Mouse (Mus musculus) right cerebral cortex, postnatal 25 days (tissue): Measurements from ENCODE around the gene 2410137M14Rik.
"Not testable (repeated sequence)": the region's sequence is repeated elsewhere in the genome, so short reads cannot be mapped to it uniquely, and the experiment has no call there.

Source experiments
- DNase-seq: peaks from one replicate; pipeline ENCODE4 v3.0.0; 2022

The 2410137M14Rik gene

DNA sequence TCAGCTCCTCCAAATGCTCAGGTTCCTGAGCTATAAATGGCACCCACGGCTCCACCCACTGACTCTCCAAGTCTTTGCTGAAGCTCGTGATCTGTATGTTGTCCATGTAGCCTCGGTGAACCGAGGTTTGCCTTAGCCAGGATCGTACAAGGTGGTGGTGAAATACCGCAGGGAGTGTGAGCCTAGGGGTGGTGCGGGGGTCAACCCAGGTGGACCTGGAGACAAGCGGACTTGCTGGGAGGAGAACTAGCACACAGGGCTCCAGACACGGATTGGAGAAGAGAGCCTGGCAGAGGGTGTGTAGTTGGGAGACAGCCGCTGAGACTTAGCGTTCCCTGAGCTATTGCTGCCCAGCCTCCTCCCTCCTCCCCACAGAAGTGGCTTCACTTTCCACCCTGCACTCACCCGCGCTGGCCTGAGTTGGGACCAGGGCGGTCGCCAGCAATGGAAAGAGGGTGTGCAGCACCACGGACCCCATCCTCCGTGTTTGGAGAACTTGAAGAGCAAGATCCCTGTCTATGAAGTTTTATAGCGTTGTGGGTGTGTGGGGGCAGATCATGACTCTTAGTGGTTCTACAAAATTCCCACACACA lies at the start of gene 2410137M14Rik:
2410137M14Rik (minus strand) TSS at position 17 of the 593 bp plus-strand sequence.
- peak; percentile 44 for DNase-seq

DNA sequence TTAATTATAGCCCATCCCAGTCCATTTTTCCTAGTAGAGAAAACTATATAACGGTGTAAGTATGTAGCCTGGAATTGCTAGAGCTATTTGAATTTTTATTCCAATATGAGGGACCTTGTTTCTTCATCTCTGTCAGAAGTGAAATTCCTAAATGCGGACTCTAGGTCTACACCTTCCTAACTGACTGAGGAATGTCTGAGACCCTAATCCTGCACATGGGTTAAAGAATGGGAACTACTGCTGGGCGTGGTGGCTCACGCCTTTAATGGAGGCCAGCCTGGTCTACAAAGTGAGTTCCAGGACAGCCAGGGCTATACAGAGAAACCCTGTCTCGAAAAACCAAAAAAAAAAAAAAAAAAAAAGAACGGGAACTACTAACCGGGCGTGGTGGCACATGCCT lies 48.1 kb upstream of the 2410137M14Rik start:
- DNase-seq, result no peak

DNA sequence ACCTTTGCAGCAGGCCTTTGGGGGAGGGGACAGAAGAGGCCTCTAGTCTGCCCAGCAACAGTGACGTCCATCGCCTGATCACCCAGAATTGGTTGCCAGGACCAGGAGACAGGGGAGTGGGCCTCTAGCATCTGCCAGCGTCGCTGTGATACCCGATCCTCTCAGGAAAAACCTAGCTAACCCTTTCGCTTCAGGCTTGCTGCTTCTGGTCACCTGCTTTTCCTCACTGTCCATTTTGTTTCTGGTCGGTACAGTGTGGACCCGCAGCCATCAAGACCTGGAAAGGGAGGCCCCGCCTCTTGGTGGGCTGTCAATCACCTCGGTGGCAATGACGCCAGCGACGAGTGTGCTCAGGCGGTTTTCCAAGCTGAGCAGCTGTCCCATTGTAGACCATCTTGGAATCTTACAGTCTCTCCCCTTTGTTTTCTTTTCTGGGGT lies 47.7 kb upstream of the 2410137M14Rik start:
- peak; percentile 95 for DNase-seq

DNA sequence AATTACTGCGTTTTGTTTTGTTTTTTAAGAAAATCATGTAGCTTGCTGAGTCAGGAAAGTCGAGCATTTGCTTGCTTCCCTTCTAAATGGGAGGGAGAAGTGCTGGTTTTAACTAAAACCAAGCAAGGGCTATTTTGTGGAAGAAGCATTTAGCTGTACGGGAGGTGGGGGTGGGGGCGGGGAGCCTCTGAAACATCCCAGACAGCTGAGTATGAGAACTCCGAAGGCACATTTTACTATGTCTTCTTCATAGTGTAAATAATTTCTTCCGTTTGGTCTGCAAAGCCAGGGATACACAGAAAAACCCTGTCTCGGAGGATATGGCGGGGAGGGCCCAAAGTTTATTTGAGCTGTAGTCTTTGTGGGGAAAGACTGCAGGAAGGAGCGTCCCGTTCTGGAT lies 47.2 kb upstream of the 2410137M14Rik start:
- DNase-seq, result no peak

DNA sequence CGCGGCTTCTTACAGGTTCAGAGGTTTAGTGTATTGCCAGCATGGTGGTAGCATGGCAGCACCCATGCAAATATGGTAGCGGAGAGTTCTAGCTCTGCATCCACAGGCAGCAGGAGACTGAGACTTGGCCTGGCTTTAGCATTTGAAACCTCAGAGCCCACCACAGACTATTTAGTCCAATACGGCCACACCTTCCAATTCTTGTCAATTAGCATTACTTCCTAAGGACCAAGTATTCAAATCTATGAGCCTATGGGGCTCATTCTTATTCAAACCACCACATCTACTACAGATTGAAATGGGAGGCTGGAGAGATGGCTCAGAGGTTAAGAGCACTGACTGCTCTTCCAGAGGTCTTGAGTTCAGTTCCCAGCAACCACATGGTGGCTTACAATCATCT lies 46.4 kb upstream of the 2410137M14Rik start:
- no peak for DNase-seq

DNA sequence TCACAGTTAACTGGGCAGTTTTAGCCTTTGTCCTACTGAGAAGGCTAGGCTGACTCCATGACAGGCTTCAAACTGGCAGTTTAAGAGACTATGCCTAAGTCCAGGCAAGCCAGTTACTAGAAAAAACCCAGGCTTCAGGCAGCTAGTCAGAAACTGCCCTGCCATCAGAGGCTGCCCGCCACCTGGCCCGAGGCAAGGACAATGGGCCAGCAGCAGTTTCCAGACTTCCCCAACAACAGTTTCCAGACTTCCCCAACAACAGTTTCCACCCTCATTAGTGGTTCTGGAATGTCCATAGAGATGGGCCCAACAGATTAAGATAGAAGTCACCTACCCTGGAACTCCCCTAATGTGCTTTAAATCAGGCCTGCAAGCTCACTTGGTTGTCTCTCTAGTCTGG lies 45.4 kb upstream of the 2410137M14Rik start:
- no peak for DNase-seq

DNA sequence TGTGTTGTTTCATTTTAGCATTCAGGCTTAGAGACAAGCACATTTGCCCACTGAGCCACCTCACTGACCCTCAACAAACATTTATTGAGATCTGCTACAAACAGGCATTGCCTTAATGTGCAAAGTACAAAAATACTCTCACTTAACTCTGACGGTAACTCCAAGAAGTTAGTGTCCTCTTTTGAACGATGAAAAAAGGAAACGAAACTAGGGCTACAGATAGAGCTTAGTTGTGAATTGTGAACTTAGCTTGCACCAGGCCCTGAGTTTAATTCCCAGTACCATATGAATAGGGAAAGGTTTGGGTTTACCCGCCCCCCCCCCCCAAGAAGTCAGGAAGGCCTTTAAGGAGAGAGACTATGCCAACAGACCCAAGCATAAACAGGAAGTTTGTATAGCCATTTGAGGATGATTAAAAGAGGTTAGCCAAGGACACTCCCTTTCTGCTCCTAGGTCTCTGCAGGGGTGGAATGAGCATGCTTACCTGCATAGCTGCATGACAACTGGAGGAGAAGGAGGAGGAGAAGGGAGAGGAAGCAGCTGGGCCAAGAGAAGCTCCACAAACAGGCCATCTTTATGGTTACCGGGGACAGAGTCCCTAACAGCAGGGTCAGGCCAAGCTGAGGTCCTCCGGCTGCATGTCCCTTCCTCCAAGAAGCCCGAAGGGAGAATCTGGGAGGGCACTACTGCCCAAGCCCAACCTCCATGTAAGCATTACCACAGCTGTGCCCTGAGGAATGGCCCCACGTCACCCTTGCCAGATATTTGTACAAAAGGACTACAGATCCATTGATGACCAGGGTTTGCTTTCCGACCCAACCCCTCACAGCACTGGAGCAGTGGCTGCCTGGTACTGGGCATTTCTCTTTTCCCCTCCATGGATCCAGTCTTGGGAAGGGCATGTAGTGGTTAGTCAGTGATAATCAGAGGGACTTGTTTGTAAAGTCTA lies 41.9 kb upstream of the 2410137M14Rik start, which contains the start of gene Mog:
Mog (minus strand) TSS at position 771 of the 949 bp plus-strand sequence.
- DNase-seq, result no peak

DNA sequence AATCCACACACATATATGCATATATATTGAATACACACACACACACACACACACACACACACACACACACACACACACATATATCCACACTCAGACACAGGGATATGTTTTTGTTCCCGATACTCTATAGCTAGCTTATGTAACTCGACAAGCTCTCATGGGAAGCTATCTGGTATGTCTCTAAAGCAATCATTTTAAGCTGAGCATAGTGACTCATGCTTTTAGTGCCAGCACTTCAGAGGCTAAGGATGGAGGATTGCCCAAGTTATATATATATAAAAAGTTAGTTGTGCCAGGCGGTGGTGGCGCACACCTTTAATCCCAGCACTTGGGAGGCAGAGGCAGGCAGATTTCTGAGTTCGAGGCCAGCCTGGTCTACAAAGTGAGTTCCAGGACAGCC lies 38.2 kb upstream of the 2410137M14Rik start:
- not testable (repeated sequence) for DNase-seq

DNA sequence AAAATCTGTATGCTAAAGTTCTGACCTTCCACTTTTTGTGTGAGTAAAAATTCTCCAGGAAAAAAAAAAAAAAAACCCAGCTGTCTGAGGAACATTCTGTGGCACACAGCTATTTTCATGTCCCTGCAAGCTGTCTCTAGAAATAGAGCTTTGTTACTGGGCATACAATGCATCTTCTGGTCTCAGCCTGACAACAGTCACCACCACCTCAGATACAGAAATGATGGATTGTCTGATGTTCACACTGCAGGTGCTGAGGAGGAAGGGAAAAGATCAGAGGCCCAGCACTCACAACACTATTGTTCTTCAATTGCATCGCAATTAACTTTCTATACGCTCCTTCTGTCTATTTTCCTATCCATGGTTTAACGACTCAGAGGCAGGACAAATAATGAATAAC lies 37.3 kb upstream of the 2410137M14Rik start:
- DNase-seq, result peak; percentile 12

DNA sequence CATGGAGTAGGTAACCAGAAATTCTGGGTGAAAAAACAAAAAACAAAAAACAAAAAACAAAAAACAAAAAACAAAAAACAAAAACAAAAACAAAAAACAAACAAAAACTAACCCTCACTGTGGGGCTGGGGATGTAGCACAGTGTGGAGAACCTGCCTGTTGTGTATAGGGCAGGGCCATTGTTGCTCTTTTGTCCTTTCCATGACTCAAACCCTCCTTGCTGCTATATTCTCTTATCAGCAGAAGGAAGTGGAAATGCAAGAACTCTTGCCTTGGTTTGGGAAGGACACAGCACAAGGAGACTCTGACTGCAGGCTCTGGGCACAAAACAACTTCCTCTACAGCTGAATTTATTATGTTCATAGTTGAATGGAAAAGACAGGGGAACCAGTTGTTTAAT lies 35.3 kb upstream of the 2410137M14Rik start:
- no peak for DNase-seq

DNA sequence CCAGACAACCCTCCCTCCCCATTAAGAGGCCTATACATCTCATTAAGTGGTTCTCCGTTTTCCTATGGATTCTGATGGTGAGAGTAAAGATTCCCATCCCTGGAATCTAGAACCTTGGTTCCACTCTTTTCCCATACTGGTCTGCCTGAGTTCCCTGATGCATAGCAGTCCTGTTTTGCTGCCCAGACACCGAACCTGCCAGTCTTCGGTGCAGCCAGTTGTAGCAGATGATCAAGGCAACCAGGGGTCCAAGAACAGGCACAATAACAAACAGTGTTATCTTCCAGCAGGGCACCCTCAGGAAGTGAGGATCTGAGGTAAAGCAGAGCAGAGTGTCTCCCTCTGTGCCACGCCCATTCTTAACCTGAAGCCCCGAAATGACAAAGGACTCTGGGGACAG lies 31.1 kb upstream of the 2410137M14Rik start:
- DNase-seq, result no peak

DNA sequence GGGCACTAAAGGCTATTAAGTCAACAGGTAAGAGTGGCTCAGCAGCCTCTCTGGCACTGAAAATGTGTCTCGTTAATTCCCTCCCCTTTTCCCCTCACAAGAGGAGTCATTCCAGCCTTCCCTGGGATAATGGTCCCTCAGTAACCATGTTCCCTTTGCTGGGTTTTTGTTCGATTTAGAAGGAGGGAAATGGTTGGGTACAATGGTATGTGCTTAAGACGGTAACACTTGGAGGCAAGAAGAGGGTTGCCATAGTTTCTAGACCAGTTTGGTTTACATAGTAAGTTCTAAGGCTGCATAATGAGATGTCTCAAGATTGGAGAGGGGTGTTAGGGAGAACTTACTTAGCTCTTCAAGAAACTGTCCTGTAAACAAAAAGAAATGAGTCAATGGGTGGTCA lies 30.7 kb upstream of the 2410137M14Rik start:
- no peak for DNase-seq

DNA sequence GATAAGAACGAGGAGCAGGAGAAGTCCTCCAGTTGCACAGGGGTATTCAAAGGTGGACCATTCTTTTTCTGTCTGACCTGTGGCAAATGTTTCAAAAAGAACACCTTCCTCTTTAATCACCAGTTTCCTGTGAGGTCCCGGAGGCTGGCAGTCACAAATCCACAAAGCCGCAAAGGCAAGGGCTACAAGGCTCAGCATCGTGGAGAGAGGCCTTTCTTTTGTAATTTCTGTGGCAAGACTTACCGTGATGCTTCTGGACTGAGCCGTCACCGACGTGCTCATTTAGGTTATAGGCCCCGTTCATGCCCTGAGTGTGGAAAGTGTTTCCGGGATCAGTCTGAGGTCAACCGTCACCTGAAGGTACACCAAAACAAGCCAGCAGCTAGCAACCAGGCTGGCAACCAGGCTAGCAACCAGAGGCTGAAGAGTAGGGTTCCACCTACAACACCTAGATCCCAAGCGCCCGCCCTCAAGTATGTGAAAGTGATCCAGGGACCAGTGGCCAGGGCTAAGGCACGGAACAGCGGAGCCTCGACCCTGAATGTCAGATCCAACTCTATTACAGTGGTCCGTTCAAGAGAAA lies 28.5 kb upstream of the 2410137M14Rik start:
- DNase-seq, result no peak

DNA sequence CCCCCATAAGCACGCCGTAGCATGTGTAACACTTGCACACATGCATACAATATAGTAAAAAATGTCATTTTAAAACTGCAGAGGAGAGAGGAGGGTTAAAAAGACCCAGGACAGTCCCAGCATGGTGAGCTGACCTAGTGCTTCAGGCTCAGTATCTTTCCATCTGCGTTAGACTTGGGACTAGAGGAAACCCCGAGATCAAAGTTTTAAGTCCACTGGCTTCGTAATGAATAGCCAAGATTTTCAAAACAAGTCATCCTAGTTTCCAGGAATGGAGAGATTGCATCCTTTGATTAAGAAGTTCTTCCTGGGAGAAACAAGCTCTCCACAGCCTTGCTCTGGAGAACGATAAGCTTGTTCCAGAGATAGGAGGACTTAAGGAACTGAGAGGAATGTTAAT lies 27.1 kb upstream of the 2410137M14Rik start:
- no peak for DNase-seq

DNA sequence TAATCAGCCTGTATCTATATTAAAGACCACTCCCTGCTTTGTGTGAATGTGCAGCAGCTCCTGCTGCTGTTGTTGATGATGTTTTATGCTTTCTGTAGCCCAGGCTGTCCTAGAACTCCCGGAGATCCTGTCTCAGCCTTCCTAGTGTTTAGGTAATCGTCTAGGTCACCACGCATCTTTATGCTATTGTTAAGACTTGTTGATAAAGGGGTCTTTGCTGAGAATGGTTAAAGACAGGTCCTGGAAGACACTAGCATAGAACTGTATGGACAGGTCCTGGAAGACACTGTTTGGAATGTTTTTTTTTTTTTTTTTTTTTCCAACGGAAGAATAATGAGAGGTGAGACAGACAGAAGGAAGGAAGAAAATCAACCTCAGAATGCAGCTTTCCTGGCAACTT lies 22.3 kb upstream of the 2410137M14Rik start:
- no peak for DNase-seq

DNA sequence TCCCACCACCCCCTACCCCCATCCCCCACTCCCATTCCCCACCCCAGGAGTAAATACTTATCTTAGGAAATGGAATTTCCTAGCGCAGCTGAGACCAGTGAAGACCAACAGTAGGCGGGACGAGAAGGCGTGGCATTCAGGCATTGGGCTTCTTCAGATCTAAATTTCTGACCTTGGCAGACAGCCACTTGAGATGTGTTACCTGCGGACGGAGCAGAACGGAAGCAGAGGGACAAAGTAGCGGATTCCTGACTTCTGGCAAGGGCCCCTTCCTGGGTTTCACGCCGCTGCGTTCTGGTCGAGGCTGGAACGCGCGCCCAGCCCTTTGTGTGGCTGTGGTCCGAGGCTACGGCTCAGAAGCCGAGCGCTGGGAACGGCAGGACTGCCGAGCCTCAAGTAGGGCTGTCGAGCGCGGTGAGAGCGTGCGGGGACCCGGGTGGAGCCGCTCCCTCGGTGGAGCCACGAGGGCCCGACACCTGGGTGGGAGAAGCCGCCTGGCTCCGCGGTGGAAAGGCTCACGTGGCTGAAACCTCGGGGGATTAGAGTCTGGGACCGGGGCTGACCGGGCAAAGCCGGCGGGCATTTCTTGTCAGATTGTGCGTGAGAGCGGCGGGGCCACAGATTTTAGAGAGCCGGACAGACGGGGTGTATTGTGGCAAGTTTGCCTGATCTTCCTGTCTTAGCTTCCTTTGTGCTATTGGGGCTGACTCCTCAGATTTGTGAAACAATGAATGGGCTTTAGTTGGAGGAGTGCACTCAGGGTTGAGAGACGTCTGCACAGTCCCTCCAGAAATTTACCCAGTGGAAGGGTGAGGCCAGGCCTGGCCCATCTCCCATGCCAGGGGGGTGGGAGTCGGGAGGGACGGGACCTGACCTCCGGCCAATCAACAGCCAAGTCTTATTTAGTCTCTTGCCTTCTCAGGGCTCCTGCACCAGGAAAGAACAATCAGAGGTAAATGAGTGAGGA lies 21.6 kb upstream of the 2410137M14Rik start:
- DNase-seq, result peak; percentile 46

DNA sequence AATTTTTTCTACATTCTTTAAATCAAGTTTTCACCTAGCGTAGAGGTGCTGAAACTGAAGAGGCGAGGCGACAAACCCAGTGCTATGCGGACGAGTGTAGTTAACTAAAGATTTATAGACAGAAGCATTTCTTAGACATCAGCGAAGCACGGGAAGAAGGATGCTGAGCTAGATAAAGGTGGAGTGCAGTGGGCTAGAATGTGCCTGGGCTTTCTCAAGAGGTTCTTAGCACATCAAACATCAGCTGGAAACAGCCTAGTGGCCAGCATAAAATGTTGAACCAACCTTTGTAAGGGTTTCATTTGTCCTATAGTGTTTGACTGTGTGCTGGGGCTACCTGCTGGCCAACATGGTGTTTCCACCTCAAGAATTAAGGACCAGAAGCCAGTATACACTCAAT lies 19.8 kb upstream of the 2410137M14Rik start, which contains the start of gene Zfp57:
Zfp57 (plus strand) TSS at position 301 of the 400 bp plus-strand sequence.
- no peak for DNase-seq

DNA sequence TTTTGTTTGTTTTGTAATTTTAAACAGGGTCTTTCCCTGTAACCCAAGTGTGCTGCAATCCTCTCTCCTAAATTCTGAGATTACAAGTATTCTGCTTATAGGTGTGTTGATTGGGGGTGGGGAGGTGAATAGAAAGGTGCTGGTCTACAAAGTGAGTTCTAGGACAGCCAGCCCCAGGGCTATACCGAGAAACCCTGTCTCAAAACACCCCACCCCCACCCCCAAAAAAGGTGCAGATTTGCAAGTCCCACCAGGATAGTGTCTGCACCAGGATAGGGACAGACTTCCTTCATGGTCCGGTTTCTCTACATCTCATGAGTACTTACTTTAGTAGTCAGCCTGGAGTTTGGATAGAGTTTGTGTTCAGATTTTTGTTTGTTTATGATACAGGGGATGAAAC lies 17.4 kb upstream of the 2410137M14Rik start:
- DNase-seq, result no peak

DNA sequence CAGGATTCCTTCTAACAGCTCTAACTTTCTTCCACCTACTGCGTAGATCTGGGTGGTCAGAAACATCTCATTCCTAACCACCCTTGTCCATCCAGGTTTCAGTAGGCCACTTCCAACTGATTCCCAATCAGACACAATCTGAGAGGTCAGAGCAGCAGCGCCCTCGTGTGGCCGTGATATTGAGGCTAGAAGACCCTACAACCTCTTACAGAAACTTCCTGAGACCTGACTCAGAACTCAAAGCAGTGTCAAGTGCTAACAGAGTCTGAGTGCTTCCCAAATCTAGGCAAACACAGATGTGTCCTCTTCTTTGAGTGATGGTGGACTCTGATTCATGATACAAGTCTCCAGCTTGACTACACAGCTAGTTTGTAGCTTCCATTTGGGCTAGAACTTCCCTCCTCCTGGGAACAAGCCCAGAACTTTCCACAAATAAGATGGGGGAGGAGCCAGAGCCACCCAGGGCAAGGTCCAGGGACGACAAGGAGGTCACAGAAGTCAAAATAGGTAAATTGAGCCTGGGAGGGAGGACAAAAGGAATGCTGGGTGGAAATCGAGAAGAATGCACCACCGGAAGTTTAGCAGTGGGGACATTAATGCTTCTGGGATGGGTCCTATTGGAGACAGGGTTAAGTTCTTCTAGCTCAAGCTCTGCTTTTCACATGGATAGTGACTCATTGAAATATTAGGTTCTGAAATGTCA lies 16.1 kb upstream of the 2410137M14Rik start:
- DNase-seq, result peak; percentile 55

DNA sequence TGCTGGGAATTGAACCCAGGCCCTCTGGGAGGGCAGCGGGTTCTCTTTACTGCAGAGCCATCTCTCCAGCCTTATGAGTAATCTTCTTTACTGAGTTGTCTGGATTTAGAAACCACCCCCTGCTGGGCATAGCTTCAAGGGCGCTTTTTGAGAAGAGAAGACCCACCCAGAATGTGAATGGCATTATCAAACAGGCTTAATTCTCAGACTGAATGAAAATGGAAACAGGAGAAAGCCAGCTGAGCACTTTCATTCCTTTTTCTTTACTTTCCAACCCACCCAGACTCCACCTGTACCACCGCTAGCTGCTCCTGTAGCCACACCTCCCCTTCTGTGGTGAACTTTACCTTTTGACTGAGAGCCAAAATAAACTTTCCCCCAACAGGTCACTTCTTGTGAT lies 14.4 kb upstream of the 2410137M14Rik start:
- no peak for DNase-seq

DNA sequence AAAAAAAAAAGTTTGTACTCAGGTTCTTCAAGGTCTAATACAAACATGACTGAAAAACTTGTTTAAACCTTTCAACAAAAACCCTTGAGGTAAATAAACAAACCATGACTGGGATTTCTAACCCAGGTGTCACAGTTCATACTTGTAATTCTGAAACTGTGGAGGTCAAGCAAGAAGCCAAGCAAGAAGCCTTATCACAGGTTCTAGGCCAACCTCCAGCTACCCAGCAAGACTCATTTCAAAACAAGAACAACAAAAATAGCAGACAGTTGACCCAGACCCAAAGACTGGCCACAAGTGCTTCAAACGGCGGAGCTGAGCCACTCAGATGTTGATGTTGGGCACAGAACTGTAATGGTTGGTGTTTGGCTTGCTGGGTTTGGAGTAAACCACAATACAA lies 13.5 kb upstream of the 2410137M14Rik start:
- DNase-seq, result no peak
